Mouse (Mus musculus) thymus, adult 2 months (tissue): ENCODE measurements around the gene Plin1.

ENCODE experiments used
- CTCF ChIP-seq: fragments of 200-500 bp; IDR thresholded peaks from 2 replicates; pipeline ENCODE4 v1.5.1; 2012; ENCODE audit warnings: mild to moderate bottlenecking, control low read depth, low read length, moderate library complexity, borderline replicate concordance; ENCODE audit not compliant: control insufficient read depth, poor library complexity, insufficient read depth; ENCODE audit errors: extremely low read depth
- POLR2A ChIP-seq: fragments of 200-500 bp; IDR thresholded peaks from 2 replicates; pipeline ENCODE4 v1.6.1; 2012; ENCODE audit warnings: mild to moderate bottlenecking, low read length, control low read depth, moderate library complexity; ENCODE audit not compliant: control insufficient read depth, poor library complexity, insufficient read depth; ENCODE audit errors: extremely low read depth

DNA sequence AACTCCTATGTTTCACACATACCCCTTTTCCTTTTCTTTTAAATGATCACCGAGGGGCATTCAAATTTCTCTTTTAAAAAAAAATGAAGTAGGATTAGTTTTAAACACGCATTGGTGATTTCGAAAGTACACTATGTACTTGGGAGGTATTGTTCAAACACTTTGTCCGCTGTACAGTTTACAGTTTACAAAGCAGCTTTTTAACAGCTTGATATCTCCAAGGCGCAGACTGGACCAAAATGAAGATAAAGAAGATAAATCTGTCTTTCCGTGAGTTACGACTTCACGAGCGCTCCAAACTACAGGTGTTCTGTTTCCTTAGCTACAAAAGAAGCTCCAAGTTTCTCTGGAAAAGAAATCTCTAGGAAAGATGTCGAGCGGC, 9.6 kb upstream of the Plin1 start:
- TF ChIP-seq CTCF (no peak), POLR2A (no peak)
